Mouse (Mus musculus): ENCODE data around the gene Slc44a4.
"Not testable (repeated sequence)": the region's sequence is repeated elsewhere in the genome, so short reads cannot be mapped to it uniquely, and the experiment has no call there.

Slc44a4 gene

DNA sequence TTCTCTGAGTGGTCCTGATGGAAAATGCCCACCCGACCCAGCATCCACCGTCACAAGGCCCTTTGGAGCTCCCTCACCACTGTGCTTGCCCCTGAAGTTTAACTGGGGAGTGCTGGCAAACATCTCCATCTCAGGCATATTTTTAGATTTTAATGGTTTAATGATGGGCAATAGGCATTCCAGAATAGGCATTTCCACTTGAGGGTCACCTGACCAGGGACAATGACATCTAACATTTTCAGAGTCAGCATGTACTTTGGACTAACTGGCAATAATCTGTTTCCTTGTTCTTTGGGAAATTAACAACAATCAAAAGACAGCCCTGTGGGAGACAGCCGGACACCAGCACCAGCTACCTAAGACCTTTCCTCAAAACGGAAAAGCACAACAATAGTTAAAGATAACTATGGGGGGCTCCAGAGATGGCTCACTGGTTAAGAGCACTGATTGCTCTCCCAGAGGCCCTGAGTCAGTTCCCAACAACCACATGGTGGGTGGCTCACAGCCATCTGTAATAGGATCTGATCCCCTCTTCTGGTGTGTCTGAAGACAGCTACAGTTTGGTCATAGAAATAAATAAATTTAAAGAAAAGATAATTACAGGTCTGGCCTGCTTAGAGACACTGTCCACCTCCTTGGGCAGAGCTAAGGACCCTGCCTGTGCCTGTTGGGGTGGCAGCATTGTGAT, 29.0 kb downstream of the Slc44a4 start:
- no peak for DNase-seq (ENCODE audit: low spot score in 2 of 2)

DNA sequence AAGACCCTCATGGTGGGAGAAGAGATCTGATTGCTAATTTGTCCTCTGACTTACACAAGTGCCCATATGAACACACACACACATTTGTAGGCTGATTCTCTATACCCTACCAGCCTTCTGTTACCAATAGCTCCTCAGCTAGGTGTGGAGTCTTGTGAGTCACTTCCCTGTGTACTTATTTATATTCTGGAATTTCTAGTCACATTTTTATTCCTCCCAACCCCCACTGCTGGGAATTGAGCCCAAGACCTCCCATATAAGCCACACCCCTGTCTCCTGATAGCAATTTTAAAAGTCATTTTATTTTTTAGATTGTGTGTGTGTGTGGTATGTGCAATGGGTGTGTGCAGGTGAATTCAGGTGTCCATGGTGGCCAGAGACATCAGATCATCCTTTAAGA, 30.1 kb downstream of the Slc44a4 start:
- no peak for DNase-seq (ENCODE audit: low spot score in 2 of 2)

DNA sequence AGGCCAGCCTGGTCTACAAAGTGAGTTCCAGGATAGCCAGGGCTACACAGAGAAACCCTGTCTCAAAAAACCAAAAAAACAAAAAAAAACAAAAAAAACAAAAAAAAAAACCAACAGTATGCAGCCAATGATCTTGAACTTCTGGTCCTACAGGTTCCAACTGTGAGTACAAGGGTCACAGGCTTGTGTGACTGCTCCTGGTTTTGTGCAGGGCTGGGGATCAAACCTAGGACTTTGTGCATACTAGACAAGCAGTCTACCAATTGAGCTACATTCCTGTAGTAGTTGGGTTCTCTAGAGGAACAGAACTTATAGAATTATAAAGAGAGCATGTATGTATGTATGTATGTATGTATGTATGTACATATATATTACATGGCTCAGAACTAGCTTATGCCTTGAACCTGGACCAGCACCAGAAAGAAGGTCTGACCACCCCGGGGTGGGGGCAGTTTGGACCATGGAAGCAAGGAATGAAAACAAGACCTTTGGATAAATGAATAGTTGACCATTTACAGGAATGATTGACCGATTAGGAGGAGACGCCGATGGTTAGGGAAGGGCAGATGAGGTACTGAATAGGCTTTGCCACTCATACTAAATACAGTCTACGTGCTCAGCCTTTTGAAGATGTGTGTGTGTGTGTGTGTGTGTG, 32.3 kb downstream of the Slc44a4 start:
- no peak for DNase-seq (ENCODE audit: low spot score in 2 of 2)

DNA sequence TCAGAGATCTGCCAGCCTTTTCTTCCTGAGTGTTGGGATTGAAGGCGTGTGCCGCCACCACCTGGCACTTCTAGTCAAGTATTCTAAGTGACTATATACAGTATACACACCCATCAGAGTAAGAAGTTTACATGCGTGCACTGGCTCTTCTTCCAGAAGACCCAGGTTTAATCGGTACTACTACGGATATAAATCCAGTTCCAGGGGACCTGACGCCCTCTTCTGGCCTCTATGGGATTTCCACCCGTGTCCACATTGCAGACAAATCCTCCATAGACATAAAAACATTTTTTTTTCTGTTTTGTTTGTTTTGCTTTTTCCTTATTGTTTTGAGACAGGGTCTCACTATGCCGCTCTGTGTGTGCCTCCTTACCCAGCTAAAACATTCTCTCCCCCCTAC, 33.3 kb downstream of the Slc44a4 start:
- no peak for DNase-seq (ENCODE audit: low spot score in 2 of 2)

DNA sequence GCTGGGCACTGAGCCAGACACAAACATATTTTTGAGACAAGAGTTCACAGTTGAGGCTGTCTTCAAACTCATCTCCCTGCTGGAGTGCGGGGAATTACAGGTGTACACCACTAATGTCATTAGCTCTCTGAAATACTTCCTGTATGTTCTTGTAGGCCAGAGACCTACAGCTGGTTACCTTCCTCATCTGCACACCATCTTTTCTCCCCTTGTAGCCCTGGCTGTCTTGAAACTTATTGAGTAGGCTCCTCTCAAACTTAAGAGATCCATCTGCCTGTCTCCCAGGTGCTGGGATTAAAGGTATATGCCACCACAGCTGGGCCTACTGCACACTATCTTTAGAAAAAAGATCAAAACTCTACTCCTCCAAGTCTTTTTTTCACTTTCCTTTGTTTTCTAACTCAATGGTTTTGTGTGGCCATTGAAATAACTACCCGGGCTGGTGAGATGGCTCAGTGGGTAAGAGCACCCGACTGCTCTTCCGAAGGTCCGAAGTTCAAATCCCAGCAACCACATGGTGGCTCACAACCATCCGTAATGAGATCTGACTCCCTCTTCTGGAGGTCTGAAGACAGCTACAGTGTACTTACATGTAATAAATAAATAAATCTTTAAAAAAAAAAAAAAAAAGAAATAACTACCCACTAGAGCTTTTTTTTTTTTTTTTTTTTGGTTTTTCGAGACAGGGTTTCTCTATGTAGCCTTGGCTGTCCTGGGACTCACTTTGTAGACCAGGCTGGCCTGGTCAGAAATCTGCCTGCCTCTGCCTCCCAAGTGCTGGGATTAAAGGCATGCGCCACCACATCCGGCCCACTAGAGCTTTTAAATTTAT, 34.7 kb downstream of the Slc44a4 start:
- DNase-seq (ENCODE audit: low spot score in 2 of 2): not testable (repeated sequence)

DNA sequence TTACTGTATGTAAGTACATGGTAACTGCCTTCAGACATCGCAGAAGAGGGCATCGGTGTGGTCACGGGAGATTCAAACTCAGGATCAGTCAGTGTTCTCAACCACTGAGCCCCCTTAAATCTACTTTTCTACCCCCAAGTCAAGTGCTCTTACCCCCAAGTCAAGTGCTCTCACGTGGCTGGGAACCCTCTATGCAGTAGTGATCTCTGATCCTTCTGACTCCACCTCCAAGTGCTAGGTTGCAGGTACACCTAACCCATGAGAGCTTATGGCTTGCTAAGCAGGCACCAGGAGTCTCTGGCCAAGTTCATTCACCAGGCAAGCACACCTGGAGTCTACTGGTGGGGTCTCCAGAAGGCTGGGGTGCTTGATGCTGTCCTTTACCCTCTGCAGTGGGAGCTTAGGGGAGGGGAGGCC, 35.3 kb downstream of the Slc44a4 start:
- no peak for DNase-seq (ENCODE audit: low spot score in 2 of 2)

DNA sequence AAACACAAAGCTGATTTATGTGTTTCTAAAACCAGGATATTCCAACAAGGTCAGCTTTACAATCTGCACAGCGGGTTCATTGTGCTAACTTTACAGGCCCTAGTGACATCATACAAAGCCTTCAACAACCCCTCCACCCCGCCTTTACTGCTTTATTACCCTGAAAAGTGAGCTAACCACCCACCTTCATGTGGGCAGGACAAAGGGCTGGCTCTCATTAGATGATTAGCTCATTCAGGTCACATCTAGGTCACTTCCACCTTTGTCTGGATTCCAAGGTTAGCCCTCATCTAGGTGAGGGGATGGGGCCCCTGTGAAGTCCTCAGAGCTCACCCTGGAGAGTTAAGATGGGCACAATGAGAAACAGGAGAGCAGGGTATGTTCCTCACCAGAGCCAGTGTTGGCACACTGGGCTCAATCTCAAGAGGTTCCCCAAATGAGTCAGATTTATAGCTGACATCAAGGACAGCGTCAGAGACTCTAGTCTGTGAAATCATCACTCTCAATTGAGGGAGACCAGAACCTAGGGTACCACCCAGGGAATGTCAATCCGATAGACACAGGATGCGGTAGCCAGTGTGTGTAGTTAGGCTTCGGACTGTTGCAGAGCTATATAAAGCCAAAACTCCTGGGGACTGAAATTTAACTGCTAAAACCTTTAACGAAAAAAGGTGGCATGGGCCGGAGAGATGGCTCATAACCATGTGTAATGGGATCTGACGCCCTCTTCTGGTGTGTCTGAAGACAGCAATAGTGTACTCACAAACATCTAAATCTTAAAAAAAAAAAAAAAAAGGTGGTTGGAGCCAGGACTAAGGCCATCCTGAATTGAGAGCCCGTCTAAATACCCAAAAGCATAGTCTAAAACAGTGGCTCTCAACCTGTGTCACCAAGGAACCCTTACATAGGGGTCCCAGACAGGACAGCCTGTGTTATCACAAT, 36.5 kb downstream of the Slc44a4 start:
- no peak for DNase-seq (ENCODE audit: low spot score in 2 of 2)

DNA sequence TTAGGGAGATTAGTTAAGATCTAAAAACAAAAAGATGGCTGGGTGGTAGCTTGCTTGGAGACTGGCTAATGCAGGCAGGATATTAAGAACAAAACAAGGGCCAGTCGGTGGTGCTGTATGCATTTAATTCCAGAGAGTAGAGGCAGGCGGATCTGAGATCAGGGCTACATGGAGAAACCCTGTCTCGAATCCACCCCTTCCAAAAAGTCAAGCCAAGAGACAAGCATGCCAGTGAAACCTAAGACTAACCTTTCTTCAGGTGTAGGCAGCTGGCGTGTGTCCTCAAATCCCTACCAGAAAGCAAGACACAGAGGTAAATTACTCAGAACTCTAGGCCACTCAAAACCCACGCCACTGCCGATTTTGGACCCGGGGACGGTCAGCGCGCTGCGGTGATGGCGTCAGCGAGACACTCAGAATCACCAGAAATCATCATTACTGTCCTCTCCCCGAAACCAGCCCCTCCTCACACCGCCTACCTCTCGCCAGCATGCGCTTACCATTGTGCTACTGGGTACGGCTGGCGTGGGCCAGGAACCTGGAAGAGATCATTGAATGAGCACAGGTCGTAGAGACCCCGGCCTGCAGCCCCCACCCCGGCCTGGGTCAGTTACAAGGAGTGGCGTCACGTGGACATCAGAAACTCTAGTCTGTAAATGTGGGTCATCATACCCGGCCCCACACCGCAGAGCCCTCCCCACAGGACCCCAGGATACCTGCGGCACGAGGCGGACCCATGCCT, 37.5 kb downstream of the Slc44a4 start:
- DNase-seq (ENCODE audit: low spot score in 2 of 2): peak in 1 of 2 experiments; percentile 35

DNA sequence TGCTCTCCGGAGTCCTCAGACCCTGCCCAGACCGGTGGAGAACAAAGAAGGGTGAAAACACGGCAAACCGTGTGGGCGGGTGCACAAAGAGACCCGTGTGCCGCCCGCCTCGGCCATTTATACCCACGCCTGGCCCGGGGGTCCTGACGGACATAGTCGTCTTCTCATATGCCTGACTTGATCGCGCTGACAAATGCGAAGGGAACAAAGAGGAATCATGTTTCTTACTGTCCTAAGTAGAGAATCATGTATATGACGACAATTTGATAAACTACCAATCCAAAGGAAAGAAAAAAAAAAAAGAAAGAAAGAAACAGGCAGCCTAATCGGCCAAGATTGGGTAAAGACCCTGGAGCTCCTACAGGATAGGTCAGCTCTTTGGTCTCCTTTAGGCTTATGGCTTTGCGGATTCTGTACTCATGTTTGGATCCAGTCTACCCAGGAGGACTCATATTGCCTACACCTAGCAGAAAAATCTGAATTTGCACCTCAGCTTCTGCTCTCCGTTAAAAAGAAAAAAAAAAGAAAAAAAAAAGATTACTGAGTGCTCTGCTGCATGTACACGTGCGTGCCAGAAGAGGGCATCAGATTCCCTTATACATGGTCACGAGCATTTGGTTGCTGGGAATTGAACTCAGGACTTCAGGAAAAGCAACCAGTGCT, 38.2 kb downstream of the Slc44a4 start:
- DNase-seq (ENCODE audit: low spot score in 2 of 2): peak; percentile 54 to 70

DNA sequence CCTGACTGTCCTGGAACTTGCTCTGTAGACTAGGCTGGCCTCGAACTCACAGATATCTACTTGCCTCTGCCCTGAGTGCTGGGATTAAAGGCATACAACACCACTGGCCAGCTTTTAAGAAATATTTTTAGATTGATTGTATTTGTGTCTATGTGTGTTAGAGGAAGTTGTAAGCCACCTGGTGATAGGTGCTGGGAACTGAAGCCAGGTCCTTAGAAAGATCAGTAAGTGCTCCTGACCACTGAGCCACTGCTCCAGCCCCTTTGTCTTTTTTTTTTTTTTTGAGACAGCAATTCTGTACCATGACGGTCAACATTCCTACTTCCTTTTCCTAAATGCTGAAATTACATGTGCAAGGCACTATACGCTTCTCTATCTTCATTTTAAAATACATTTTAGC, 39.0 kb downstream of the Slc44a4 start:
- DNase-seq (ENCODE audit: low spot score in 2 of 2): no peak

DNA sequence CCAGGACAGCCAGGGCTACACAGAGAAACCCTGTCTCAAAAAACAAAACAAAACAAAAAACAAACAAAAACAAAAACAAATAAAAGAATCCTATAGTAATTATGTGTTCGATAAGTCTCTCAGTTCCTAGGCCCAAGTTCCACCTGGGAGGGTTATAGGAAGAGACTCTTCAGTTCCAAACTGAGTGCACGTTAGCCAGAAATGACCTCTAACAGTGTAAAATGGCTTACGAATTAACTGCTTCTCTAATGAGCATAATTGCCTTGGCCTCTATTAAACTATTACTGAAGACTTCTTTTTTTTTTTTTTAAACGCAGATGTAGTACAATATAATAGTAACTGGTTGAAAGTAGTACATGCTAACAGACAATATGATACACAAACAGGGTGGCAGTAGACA, 39.6 kb downstream of the Slc44a4 start:
- DNase-seq (ENCODE audit: low spot score in 2 of 2): no peak

DNA sequence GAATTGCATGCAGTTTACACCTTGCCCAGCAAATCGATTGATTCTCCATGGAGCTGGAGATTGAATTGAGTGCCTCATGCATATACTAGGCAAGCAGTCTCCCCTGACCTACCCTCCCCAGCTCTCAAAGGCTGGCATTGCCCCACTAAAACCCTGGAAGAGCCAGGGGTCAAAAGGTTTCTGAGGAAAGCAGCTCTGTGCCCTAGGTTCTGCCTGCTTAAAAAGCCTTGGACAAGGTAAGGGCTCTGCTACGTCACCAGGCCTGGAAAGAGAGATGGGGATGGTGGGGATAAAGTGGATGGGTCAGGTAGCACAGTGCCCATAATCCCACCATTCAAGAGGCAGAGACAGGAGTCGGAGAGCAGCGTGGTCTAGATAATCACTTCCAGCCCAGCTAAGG, 40.6 kb downstream of the Slc44a4 start:
- DNase-seq (ENCODE audit: low spot score in 2 of 2): no peak

DNA sequence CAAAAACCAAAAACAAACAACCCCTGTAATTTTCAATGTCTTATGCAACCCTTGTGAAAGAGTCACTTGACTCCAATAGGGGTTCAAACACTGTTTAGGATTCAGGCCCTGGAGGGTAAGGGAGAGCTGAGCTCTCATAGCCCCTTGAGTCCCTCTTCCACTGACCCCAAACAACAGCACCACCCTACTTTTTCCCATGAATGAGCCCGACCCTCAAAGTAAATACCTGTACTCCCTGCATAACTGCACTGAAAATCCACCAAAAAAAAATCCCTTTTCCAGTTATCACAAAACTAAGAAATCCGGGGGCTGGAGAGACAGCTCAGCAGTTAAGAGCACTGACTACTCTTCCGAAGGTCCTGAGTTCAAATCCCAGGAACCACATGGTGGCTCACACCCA, 41.6 kb downstream of the Slc44a4 start:
- no peak for DNase-seq (ENCODE audit: low spot score in 2 of 2)

DNA sequence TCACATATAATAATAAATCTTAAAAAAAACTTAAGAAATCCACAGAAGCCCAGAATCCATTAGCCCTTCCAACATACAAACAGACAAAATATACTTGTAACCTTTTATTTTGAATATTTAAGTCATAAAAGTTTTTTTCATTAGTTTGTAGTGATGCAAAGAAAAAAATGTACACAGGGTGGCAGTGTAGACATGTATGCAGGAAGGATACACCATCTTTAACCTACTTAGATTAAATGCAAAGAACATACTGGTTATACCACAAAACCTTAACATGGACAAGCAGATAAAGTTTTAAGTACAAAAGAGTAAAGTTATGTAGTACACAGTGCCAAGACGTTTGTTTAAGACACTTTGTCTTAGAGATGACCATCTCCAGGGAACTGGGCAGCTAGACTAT, 42.1 kb downstream of the Slc44a4 start:
- no peak for DNase-seq (ENCODE audit: low spot score in 2 of 2)

DNA sequence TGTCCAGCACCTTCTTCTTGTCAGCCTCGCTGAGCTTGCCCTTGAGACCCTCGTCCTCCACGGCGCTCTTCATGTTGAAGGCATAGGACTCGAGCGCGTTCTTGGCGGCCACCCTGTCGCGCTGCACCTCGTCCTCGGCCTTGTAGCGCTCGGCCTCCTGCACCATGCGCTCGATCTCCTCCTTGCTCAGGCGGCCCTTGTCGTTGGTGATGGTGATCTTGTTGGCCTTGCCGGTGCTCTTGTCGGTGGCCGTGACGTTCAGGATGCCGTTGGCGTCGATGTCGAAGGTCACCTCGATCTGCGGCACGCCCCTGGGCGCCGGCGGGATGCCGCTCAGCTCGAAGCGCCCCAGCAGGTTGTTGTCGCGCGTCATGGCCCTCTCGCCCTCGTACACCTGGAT, 43.0 kb downstream of the Slc44a4 start:
- DNase-seq (ENCODE audit: low spot score in 2 of 2): not testable (repeated sequence)

DNA sequence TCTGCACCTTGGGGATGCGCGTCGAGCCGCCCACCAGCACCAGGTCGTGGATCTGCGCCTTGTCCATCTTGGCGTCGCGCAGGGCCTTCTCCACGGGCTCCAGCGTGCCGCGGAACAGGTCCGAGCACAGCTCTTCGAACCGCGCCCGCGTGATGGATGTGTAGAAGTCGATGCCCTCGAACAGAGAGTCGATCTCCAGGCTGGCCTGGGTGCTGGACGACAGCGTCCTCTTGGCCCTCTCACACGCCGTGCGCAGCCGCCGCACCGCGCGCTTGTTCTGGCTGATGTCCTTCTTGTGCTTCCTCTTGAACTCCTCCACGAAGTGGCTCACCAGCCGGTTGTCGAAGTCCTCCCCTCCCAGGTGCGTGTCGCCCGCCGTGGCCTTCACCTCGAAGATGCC, 43.7 kb downstream of the Slc44a4 start:
- DNase-seq (ENCODE audit: low spot score in 2 of 2): not testable (repeated sequence)

DNA sequence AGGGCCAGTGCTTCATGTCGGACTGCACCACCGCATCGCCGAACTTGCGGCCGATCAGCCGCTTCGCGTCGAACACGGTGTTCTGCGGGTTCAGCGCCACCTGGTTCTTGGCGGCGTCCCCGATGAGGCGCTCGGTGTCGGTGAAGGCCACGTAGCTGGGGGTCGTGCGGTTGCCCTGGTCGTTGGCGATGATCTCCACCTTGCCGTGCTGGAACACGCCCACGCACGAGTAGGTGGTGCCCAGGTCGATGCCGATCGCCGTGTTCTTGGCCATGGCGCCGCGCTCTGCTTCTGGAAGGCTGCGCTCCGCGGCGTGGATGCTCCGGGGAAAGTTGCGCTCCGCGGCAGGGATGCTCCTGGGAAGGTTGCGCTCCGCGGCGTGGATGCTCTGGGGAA, 44.5 kb downstream of the Slc44a4 start:
- not testable (repeated sequence) for DNase-seq (ENCODE audit: low spot score in 2 of 2)

DNA sequence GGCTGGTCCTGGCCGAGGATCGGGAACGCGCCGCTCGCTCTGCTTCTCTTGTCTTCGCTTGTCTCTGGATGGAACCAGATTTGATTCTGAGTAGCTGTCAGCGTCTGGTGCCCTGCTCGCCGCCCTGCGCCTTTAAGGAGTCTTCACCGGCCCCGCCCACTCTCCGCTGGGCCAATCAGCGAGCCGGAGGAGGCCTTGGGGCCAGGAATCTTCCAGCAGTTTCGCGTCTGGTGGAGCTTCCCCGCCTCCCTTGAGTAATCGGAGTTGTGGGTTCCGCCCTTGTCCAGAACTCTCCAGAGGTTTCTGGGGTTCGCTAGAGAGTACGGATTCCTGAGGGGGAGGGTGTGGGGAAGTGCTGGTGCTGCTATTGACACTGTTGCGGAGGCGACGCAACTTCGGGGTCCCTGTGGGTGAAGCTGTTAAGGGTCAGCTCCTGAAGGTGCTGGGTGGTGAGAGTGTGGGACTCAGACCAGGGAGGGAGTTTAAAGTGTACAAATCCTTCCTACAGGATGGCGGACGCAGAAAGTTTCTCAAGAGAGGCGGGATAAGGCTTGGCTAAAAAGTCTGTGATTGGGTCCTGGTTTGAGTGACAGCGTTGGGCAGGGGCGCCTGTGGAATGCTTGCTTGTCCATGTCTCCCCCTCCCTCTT, 45.0 kb downstream of the Slc44a4 start, which contains the start of gene Hspa1b:
Hspa1b (minus strand) TSS at position 109 of the 649 bp plus-strand sequence.
- DNase-seq (ENCODE audit: low spot score in 2 of 2): peak; percentile 66 to 71

DNA sequence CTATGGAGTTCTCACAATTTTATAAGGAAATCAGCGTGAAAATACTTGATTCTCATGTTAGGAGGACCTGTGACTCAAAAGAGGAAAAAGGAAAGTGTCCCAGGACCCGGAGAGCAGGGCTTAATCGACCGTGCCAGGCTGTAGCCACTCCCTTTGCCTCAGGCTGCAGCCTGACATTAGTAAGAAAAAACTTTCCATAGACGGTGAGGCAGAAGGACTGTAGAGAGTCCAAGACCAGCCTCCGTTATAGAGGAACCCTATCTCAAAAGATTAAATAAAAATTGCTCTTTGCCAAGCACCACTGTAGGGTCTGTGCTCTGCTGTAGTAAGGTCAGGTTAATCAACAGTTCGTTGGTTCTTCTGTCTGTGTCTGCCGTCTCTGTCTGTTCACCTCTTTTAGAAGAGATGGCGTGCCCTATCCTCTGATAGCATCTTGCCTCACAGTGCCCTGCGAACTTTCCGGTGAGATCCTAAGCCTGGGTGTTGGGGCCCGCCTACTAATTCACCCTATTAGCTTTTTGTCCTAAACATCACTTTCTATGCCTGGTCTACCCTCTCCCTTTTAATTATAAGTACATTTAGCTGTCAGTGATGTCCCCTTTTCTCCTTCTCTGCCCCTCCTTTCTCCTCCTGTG, 45.7 kb downstream of the Slc44a4 start:
- DNase-seq (ENCODE audit: low spot score in 2 of 2): no peak

Measured in frontal cortex, postnatal 25 days (tissue).